ENCODE assay signal across 38 mouse cellular contexts in genomic region chr12:112016346-112016745, GRCm38 (mm10). TPM values are rescaled to one million over a fixed set of nuclear protein-coding genes. Genes with fewer than 3 reads are reported as not detected.
DNase-seq lines count a peak whose midpoint lies in the region; ATAC-seq and TF ChIP-seq lines count a peak whose summit lies in the region.
"Had no signal": no experiment of that assay in that cellular context is flagged by ENCODE, and none has a peak within 500 bp of the region (broad histone marks: within the 10 kb centered on the region; RNA-seq: fewer than 3 reads in every experiment).

No protein-coding gene starts in this region.

- H3K9me3 ChIP-seq in embryonic facial prominence, embryonic 14.5 days (ENCODE audit: control insufficient read depth, low read length) = peaks cover 11% of the 10 kb centered on the region; the same call in 1 of the 2 replicates
- peaks cover 9% of the 10 kb centered on the region; the same call in 1 of the 2 replicates for H3K9me3 ChIP-seq in limb, embryonic 12.5 days
- H3K9me3 ChIP-seq: hindbrain, embryonic 13.5 days had no signal

- ATAC-seq in embryonic facial prominence, embryonic 14.5 days (ENCODE audit: low read depth) = no peak
- 0 out of 2 replicates have a peak, but pooled peaks have one; percentile 26 for ATAC-seq in limb, embryonic 12.5 days (ENCODE audit: insufficient number of reproducible peaks, insufficient read depth, low FRiP score, low TSS enrichment, low read depth)
- ATAC-seq: forebrain, postnatal 0 days; intestine, postnatal 0 days had no signal

- 0 out of 2 replicates have a peak overlapping the region, but pooled peaks have one; percentile 15 for H3K27ac ChIP-seq in embryonic facial prominence, embryonic 14.5 days (replicated peaks; ENCODE audit: low read depth, low read length)
- peak overlapping the region; percentile 73; the same call in 1 of the 2 replicates for H3K27ac ChIP-seq in limb, embryonic 12.5 days
- no peak overlapping the region for H3K27ac ChIP-seq in gastrocnemius, adult 2 months
- H3K27ac ChIP-seq: forebrain, embryonic 12.5 days; heart, embryonic 10.5 days; heart, embryonic 15.5 days; hindbrain, embryonic 13.5 days; liver, embryonic 14.5 days had no signal

- no peak overlapping the region for H3K9ac ChIP-seq in embryonic facial prominence, embryonic 14.5 days (ENCODE audit: low read depth, low read length)
- H3K9ac ChIP-seq in limb, embryonic 12.5 days (replicated peaks) = no peak overlapping the region
- H3K9ac ChIP-seq: forebrain, embryonic 12.5 days; forebrain, postnatal 0 days; heart, embryonic 15.5 days; hindbrain, embryonic 13.5 days; liver, embryonic 14.5 days had no signal

- TF ChIP-seq CTCF in gastrocnemius, adult 2 months (IDR thresholded peaks at IDR 0.05) = no peak

- peak; percentile 35 for DNase-seq in testis, postnatal 10 days (ENCODE audit: low spot score)
- DNase-seq in testis, postnatal 14 days (ENCODE audit: low spot score) = no peak
- peak; percentile 32 for DNase-seq in embryonic facial prominence, embryonic 14.5 days (ENCODE audit: low spot score)
- DNase-seq in c-Kit-positive CD71-positive TER-119-positive erythroid progenitor cells, embryonic 14.5 days (ENCODE audit: low spot score) = no peak
- DNase-seq in gastrocnemius, adult 2 months = no peak
- no peak for DNase-seq in embryo, embryonic 10 days (ENCODE audit: low spot score)
- DNase-seq: adrenal gland, postnatal 10 days; B cell, adult 2 months; cerebellum, adult 11-12 months; cerebellum, adult 9-11 months; forebrain, postnatal 0 days; gastrocnemius, postnatal 14 days; heart, postnatal 4 days; kidney, adult 9 months; kidney, postnatal 10 days; layer of hippocampus, postnatal 36 days; liver; lung, adult 2 months; lung, postnatal 14 days; midbrain, embryonic 14.5 days; spleen, adult 18-20 months; thymus, adult 2 months; thymus, postnatal 36 days had no signal

- H3K27me3 ChIP-seq in embryonic facial prominence, embryonic 14.5 days (replicated peaks; ENCODE audit: control insufficient read depth, insufficient read depth, low read length) = no peaks in the 10 kb centered on the region
- no peaks in the 10 kb centered on the region for H3K27me3 ChIP-seq in limb, embryonic 12.5 days
- H3K27me3 ChIP-seq: forebrain, embryonic 12.5 days; heart, embryonic 15.5 days; hindbrain, embryonic 13.5 days had no signal

- 35% methylated on average over 4 of the region's 4 CpGs for WGBS in embryonic facial prominence, embryonic 14.5 days
- 20% methylated on average over 4 of the region's 4 CpGs for WGBS in limb, embryonic 12.5 days

- intact Hi-C loops in gastrocnemius, adult 2 months (cut with DNase I) = no loop called here

- H3K36me3 ChIP-seq in embryonic facial prominence, embryonic 14.5 days (ENCODE audit: control insufficient read depth, insufficient read depth, low read length) = no peaks in the 10 kb centered on the region
- no peaks in the 10 kb centered on the region for H3K36me3 ChIP-seq in limb, embryonic 12.5 days
- H3K36me3 ChIP-seq: forebrain, embryonic 12.5 days; heart, embryonic 10.5 days; heart, embryonic 15.5 days; hindbrain, embryonic 13.5 days had no signal

- H3K4me3 ChIP-seq in embryonic facial prominence, embryonic 14.5 days (ENCODE audit: low read depth, low read length) = no peak overlapping the region
- no peak overlapping the region for H3K4me3 ChIP-seq in limb, embryonic 12.5 days (replicated peaks)
- no peak overlapping the region for H3K4me3 ChIP-seq in gastrocnemius, adult 2 months
- H3K4me3 ChIP-seq: erythroblast, embryonic 14.5 days; forebrain, embryonic 12.5 days; heart, embryonic 10.5 days; heart, embryonic 15.5 days; hindbrain, embryonic 13.5 days had no signal

- H3K4me1 ChIP-seq in embryonic facial prominence, embryonic 14.5 days (ENCODE audit: control insufficient read depth, insufficient read depth, low read length) = no peaks in the 10 kb centered on the region
- H3K4me1 ChIP-seq in limb, embryonic 12.5 days (replicated peaks) = peaks cover 16% of the 10 kb centered on the region
- H3K4me1 ChIP-seq: heart, embryonic 15.5 days had no signal

- H3K4me2 ChIP-seq in embryonic facial prominence, embryonic 14.5 days (ENCODE audit: low read depth, low read length) = no peak overlapping the region
- H3K4me2 ChIP-seq in limb, embryonic 12.5 days = no peak overlapping the region
- H3K4me2 ChIP-seq: forebrain, embryonic 12.5 days; heart, embryonic 15.5 days; hindbrain, embryonic 13.5 days had no signal

RNA-seq across cellular contexts. Expression of gene Rd3l, which starts 35.2 kb away (rescaled TPM):
- not detected in 2 replicates for polyA plus RNA-seq in embryonic facial prominence, embryonic 14.5 days (2014; fragmentation: Nextera tagmentation; extraction: Ambion mirVana)
- polyA plus RNA-seq in limb, embryonic 12.5 days (2016; fragmentation: Nextera tagmentation; extraction: Ambion mirVana) = not detected in 2 replicates
- not detected for total RNA-seq in gastrocnemius, adult 2 months (2021)
- total RNA-seq: adrenal gland, postnatal 10 days; gastrocnemius, postnatal 14 days; granulocyte monocyte progenitor cell, adult 5-6 weeks; layer of hippocampus, postnatal 36 days; left cerebral cortex, postnatal 10 days; megakaryocyte progenitor cell, adult 5-6 weeks; monocyte, adult 5-6 weeks had no signal
- polyA plus RNA-seq: erythroblast, embryonic 14.5 days; forebrain, embryonic 12.5 days; hindbrain, embryonic 13.5 days; intestine, postnatal 0 days; large intestine, adult 2 months; liver, embryonic 14.5 days; lung, adult 2 months; midbrain, embryonic 14.5 days; neural tube, embryonic 14.5 days; stomach, embryonic 16.5 days; thymus, adult 2 months had no signal

RNA-seq across cellular contexts. Expression of gene Tdrd9, which starts 45.0 kb away (rescaled TPM):
- polyA plus RNA-seq in embryonic facial prominence, embryonic 14.5 days (2014; fragmentation: Nextera tagmentation; extraction: Ambion mirVana) = 0.21 and 0.34 TPM in 2 replicates
- 0.97 and 1.4 TPM in 2 replicates for polyA plus RNA-seq in limb, embryonic 12.5 days (2016; fragmentation: Nextera tagmentation; extraction: Ambion mirVana)
- under 1 TPM; 0.20 to 0.41 TPM for total RNA-seq in gastrocnemius, adult 2 months (2021)
- total RNA-seq: granulocyte monocyte progenitor cell, adult 5-6 weeks; megakaryocyte progenitor cell, adult 5-6 weeks; monocyte, adult 5-6 weeks had no signal
- polyA plus RNA-seq: erythroblast, embryonic 14.5 days had no signal

RNA-seq across cellular contexts. Expression of gene Atp5mpl, which starts 49.6 kb away (rescaled TPM):
- 670 and 799 TPM in 2 replicates for polyA plus RNA-seq in embryonic facial prominence, embryonic 14.5 days (2014; fragmentation: Nextera tagmentation; extraction: Ambion mirVana)
- 648 and 683 TPM in 2 replicates for polyA plus RNA-seq in limb, embryonic 12.5 days (2016; fragmentation: Nextera tagmentation; extraction: Ambion mirVana)
- total RNA-seq in gastrocnemius, adult 2 months (2021) = 100 to 1,000 TPM; 684 to 874 TPM

Comparison
In these comparisons a context has a peak if more than half of its experiments do, and no peak if none do; other contexts are left out.
1. DNase-seq: peak in testis, postnatal 10 days (single experiment) and embryonic facial prominence, embryonic 14.5 days (single experiment); none in testis, postnatal 14 days (single experiment), c-Kit-positive CD71-positive TER-119-positive erythroid progenitor cells, embryonic 14.5 days (single experiment), gastrocnemius, adult 2 months (single experiment) and embryo, embryonic 10 days (single experiment).